Mouse (Mus musculus) kidney, adult 2 months (tissue): ENCODE results near the gene Med12l. TPM values are rescaled to one million over a fixed set of nuclear protein-coding genes. Genes with fewer than 3 reads are reported as not detected.
"Not testable (repeated sequence)": the region's sequence is repeated elsewhere in the genome, so short reads cannot be mapped to it uniquely, and the experiment has no call there.

Source experiments
- DNase-seq: peaks from one replicate; pipeline ENCODE4 v3.0.0; 2021
- H3K27ac ChIP-seq: fragments of 200-500 bp; 2 replicates; pipeline ENCODE4 v1.5.1; 2012; ENCODE audit warnings: low read depth, low read length, control low read depth, inconsistent platforms; ENCODE audit not compliant: insufficient read depth
- H3K27me3 ChIP-seq: fragments of 200-500 bp; replicated peaks from 2 replicates; pipeline ENCODE4 v1.6.1; 2012; ENCODE audit warnings: mild to moderate bottlenecking, moderate library complexity, low read length, inconsistent platforms; ENCODE audit not compliant: control insufficient read depth, insufficient read depth
- H3K36me3 ChIP-seq: fragments of 200-500 bp; 2 replicates; pipeline ENCODE4 v1.6.1; 2012; ENCODE audit warnings: mild to moderate bottlenecking, moderate library complexity, low read length, inconsistent platforms; ENCODE audit not compliant: control insufficient read depth, insufficient read depth
- H3K4me1 ChIP-seq: fragments of 200-500 bp; 2 replicates; pipeline ENCODE4 v1.6.1; 2011; ENCODE audit warnings: low read length; ENCODE audit not compliant: control insufficient read depth, insufficient read depth
- H3K4me3 ChIP-seq: fragments of 200-500 bp; 2 replicates; pipeline ENCODE4 v1.5.1; 2011; ENCODE audit warnings: mild to moderate bottlenecking, low read depth, low read length, control low read depth; ENCODE audit not compliant: insufficient read depth
- CTCF ChIP-seq: fragments of 200-500 bp; conservative IDR thresholded peaks from 2 replicates; pipeline ENCODE4 v1.5.1; 2011; ENCODE audit warnings: low read depth, mild to moderate bottlenecking, control low read depth, low read length, moderate library complexity, mixed read lengths; ENCODE audit not compliant: insufficient read depth, insufficient read length
- POLR2A ChIP-seq: fragments of 200-500 bp; IDR thresholded peaks from one replicate; pipeline ENCODE4 v1.6.1; 2011; ENCODE audit warnings: low read depth, low read length, control low read depth
- WGBS: fragments of 180-500 bp; shearing (Covaris S2); methylation state at CpG from one replicate; pipeline ENCODE4 v1.1.7; 2018; 5-methylcytosine and 5-hydroxymethylcytosine counted together
- polyA plus RNA-seq: library from polyadenylated mRNA; depleted of rRNA; stranded (reverse); fragments of >200 nt; gene quantifications from 2 replicates; pipeline ENCODE4 v1.2.3, GENCODE M21; 2012

Gene Med12l
- polyA plus RNA-seq, 1 experiment = 0.64 TPM

DNA sequence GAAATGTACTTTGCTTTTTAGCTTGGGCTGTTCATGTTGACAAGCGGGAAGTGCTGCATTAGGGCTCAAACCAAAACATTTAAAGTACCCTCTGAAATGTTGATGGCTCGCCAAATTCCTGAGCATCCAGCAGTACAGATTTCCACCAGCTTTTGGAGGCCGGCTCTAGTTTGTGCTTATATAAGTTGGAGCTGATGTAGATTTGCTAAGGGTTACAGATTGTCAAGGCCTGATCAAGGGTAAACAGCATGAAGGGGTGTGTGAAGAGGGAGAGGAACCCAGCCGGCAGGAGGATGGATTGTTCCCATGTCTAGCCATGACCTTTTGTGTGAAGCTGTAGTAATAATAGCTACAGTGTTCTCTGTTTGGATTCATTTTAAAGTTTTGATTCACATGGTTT, 125.5 kb downstream of the Med12l start:
- TF ChIP-seq CTCF (no peak), POLR2A (no peak)
- no peak overlapping the region for H3K4me3 ChIP-seq
- no peak overlapping the region for H3K27ac ChIP-seq
- H3K36me3 ChIP-seq = no peaks in the 10 kb centered on the region
- DNase-seq = no peak
- H3K27me3 ChIP-seq = no peaks in the 10 kb centered on the region
- no peaks in the 10 kb centered on the region for H3K4me1 ChIP-seq
- 58% methylated on average over 4 of the region's 4 CpGs for WGBS

GRCm38 (mm10) chr3:59131966-59132365, 126.3 kb downstream of the Med12l start:
- no peak overlapping the region for H3K4me3 ChIP-seq
- no peak for TF ChIP-seq CTCF
- no peak for TF ChIP-seq POLR2A
- H3K27ac ChIP-seq = no peak overlapping the region
- H3K27me3 ChIP-seq = no peaks in the 10 kb centered on the region
- H3K36me3 ChIP-seq = no peaks in the 10 kb centered on the region
- H3K4me1 ChIP-seq = no peaks in the 10 kb centered on the region
- WGBS = 76% methylated on average over 4 of the region's 4 CpGs
- no peak for DNase-seq

DNA sequence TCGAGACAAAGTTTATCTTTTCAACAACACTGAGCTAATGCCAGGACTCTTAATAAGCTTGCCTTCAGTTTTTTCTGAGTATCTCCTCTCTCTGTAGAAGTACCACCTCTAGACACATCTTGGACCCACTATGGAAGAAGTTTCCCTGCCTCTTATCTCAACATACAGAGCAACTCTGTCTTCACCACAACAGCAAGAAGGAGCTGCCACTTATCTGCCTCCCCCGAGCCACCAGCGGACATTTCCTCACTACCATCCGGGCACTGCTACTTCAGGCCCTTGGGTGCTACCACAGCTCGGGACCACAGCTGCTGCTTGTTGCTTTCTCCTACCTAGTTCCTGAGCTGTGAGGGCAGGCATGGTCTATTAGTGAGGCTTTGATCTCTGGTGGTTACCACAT, 127.6 kb downstream of the Med12l start:
- no peak overlapping the region for H3K4me3 ChIP-seq
- 80% methylated on average over 5 of the region's 5 CpGs for WGBS
- H3K27me3 ChIP-seq = no peaks in the 10 kb centered on the region
- H3K27ac ChIP-seq = no peak overlapping the region
- H3K4me1 ChIP-seq = no peaks in the 10 kb centered on the region
- H3K36me3 ChIP-seq = no peaks in the 10 kb centered on the region
- no peak for TF ChIP-seq POLR2A
- no peak for TF ChIP-seq CTCF
- no peak for DNase-seq

DNA sequence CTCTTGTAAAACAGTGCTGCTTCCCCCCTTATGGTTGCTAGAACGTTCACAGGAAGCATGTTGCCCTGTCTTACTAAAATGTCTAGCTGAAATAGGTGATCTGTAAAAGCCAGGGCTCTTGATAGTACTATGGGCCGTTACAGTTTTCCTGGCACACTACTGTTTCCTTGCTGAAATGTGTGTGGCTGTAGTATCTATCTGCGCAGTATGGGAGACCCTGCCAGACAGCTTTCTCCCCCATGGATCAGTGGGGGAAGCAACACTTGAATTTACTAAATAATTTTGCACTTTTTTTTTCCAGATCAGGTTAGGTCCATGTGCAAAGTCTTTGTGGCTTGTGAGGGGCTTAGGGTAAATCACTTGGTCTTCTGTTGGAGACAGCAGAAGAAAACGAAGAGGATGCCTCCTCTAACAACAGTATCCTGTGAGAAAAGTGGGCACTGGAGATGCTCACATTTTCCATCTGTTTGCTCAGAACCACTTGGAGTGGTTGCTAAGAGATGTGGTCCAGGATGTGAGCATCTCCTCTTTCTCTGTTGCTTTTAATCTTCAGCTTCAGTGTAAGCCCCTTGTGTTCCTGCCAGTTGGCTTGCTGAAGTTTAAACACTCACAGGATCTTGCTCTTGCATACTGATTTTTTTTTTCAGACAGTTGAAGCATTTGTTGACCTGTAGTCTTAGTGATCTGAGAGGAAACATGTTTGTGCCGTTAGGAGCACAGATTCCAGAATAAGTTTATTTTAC, 130.5 kb downstream of the Med12l start:
- Histone ChIP-seq H3K27ac (no peak overlapping the region), H3K27me3 (no peaks in the 10 kb centered on the region), H3K4me1 (no peaks in the 10 kb centered on the region), H3K36me3 (no peaks in the 10 kb centered on the region), H3K4me3 (no peak overlapping the region)
- 75% methylated on average over 5 of the region's 5 CpGs for WGBS
- no peak for DNase-seq
- TF ChIP-seq CTCF = no peak
- TF ChIP-seq POLR2A = no peak

DNA sequence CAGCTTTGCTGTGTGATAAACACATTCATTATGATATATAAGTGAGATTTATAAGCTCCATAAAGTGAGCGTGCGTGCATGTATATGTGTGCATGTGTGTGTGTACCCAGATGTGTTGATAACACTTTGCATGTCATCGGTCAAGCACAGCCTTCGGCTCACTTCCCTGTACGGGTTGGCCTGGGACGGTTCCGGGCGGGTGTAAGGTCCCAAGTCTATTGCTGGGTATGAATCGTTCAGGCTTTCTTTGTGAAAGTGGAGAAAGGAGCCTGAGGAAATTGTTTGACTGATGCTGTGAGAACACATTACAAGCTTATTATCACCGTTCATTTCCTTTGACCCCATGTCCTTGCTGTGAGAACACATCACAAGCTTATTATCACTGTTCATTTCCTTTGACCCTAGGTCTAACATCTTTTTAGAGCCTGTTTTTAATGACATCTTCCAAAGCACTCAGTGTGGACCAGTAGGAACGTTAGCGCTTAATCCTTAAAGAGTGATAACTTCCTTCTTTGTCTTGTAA, 133.4 kb downstream of the Med12l start:
- H3K4me3 ChIP-seq = no peak overlapping the region
- no peak overlapping the region for H3K27ac ChIP-seq
- WGBS = 73% methylated on average over 12 of the region's 12 CpGs
- no peaks in the 10 kb centered on the region for H3K36me3 ChIP-seq
- no peaks in the 10 kb centered on the region for H3K4me1 ChIP-seq
- no peaks in the 10 kb centered on the region for H3K27me3 ChIP-seq
- TF ChIP-seq POLR2A (no peak), CTCF (no peak)
- peak; percentile 17 for DNase-seq

- peak; percentile 31 for DNase-seq
- Histone ChIP-seq H3K27me3 (no peaks in the 10 kb centered on the region), H3K4me3 (no peak overlapping the region), H3K36me3 (no peaks in the 10 kb centered on the region), H3K27ac (no peak overlapping the region), H3K4me1 (no peaks in the 10 kb centered on the region)
- no peak for TF ChIP-seq CTCF
- no peak for TF ChIP-seq POLR2A
Observed at GRCm38 (mm10) chr3:59139651-59140051, 134.0 kb downstream of the Med12l start.

DNA sequence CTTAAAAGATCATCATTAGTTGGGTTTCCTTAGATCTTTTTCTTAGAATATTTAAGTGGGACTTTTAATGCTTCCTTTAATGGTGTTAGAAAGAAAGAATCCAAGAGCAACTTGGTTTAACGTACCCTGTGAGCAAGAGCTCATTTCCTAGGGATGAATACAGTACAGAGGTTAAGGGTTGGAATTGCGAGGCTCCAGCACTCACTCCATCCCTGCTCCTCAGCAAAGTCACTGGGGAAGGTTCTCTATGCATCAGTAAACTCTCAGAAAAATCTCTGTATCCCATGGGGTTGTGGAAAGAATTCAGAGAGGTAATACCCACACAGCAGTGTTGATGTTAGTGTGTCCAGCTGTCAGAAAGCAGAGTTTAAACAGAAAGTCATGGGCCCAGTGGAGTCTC, 134.5 kb downstream of the Med12l start:
- H3K36me3 ChIP-seq = no peaks in the 10 kb centered on the region
- no peaks in the 10 kb centered on the region for H3K27me3 ChIP-seq
- no peak overlapping the region for H3K4me3 ChIP-seq
- TF ChIP-seq CTCF = no peak
- no peak for TF ChIP-seq POLR2A
- H3K4me1 ChIP-seq = no peaks in the 10 kb centered on the region
- no peak for DNase-seq
- WGBS = 77% methylated on average over 2 of the region's 2 CpGs
- H3K27ac ChIP-seq = no peak overlapping the region

DNA sequence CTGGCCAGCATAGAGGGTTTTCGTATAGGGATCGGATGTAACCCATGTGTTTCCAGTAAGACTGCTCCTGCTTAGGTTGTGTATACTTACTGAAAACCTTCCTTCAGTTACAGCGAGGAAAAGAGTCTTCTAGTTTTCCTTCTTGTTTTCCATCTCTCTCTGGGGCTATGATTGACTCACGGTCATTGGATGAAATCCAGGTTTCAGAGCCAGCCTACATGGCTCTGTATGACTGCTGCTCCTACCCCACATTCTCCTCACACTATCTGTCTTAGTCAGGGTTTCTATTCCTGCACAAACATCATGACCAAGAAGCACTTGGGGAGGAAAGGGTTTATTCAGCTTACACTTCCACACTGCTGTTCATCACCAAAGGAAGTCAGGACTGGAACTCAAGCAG, 135.3 kb downstream of the Med12l start:
- WGBS = 93% methylated on average over 4 of the region's 4 CpGs
- H3K4me1 ChIP-seq, DNase-seq, H3K36me3 ChIP-seq, H3K27me3 ChIP-seq, H3K4me3 ChIP-seq, H3K27ac ChIP-seq: not testable (repeated sequence)
